Mouse (Mus musculus) CD8-positive naive resting alpha-beta T cell, adult 57 days (primary cell): ENCODE results near the gene Gm14296. TPM values are rescaled to one million over a fixed set of nuclear protein-coding genes. Genes with fewer than 3 reads are reported as not detected.

ENCODE experiments used
- total RNA-seq: library from RNA; stranded (reverse); gene quantifications from one replicate; pipeline ENCODE4 v1.2.4, GENCODE M21; 2023

The Gm14296 gene
- 0.86 TPM for total RNA-seq

GRCm38 (mm10) chr2:176927709-176928108 lies at the start of gene Gm14296:
Gene Gm14296, minus strand, starts transcription at chr2:176927809.

Other genes with a start within 250 kb of the Gm14296 start
- not detected for gene Gm14305, start 219.5 kb downstream of the Gm14296 start, total RNA-seq
- gene Gm14295, start 129.2 kb downstream of the Gm14296 start, total RNA-seq = 0.46 TPM
- gene Gm14408, start 96.7 kb downstream of the Gm14296 start, total RNA-seq = not detected
- gene Gm14419, start 73.1 kb upstream of the Gm14296 start, total RNA-seq = 1.8 TPM
- not detected for gene Gm14401, start 146.5 kb upstream of the Gm14296 start, total RNA-seq